Mouse (Mus musculus) ES-Bruce4 (cell line): ENCODE results near the gene Tspan9.

Source experiments
- CTCF ChIP-seq: IDR thresholded peaks from one replicate; pipeline ENCODE4 v1.8.1; 2011; ENCODE audit warnings: low read depth, low read length
- EP300 ChIP-seq: IDR thresholded peaks from 2 replicates; pipeline ENCODE4 v1.6.1; 2011; ENCODE audit warnings: low read depth, low read length; ENCODE audit not compliant: insufficient read depth
- POLR2A ChIP-seq: IDR thresholded peaks from one replicate; pipeline ENCODE4 v1.8.1; 2011; ENCODE audit warnings: low read length; ENCODE audit not compliant: insufficient read depth

DNA sequence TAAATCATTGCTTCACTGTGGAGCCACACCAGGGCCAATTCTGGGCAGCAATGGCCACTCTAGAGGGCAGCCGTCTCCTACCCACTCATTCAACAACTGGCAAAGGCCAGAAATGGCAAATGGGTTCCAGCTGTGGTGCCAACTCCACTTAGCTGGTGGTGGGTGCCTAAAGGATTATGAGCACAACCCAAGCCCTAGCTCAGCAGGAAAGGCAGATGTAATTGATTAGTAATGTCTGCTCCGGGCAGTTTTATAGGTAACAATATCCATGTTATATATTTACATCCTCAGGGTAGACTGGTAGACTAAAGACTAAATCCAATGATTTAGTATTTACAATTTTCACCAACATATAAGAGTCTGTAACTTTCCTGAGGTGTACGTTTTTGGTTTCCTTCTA, 6.7 kb downstream of the Tspan9 start:
- TF ChIP-seq POLR2A (no peak), CTCF (no peak), EP300 (no peak)
